Mouse (Mus musculus): ENCODE measurements at regions not wholly inside any gene's neighbourhood (a gene's known extent, or its start where the extent isn't known, plus 50 kb on each side); places are given as distances from the start of the nearest gene placed in this dataset.

DNA sequence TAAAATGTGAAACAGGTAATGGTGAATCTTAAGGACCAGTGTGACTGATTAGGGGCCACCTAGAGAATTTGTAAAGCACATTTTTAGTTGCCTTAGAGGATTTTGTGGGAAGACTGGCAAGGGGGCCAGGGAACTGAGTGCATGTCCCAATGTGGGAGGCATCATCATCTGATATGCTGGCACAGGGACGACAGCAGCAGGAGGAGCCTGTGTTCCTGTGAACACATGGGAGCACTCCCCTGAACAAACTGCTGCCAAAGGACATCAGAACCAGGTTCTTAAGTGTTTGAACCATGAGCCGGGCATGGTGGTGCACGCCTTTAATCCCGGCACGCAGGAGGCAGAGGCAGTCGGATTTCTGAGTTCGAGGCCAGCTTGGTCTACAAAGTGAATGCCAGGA is 723.4 kb upstream of the 4930444P10Rik start:
- Histone ChIP-seq H3K4me3 (no peak overlapping the region), H3K79me2 (replicated peaks; ENCODE audit: control insufficient read depth, insufficient read depth, low read length) (no peaks in the 10 kb centered on the region), H3K4me1 (ENCODE audit: control insufficient read depth, insufficient read depth, low read length) (no peaks in the 10 kb centered on the region), H3K9ac (ENCODE audit: low read depth, low read length) (no peak overlapping the region), H3K36me3 (ENCODE audit: control insufficient read depth, insufficient read depth, low read length) (no peaks in the 10 kb centered on the region), H3K27ac (no peak overlapping the region), H3K27me3 (ENCODE audit: control insufficient read depth, insufficient read depth, low read length) (no peaks in the 10 kb centered on the region)
- WGBS = 91% methylated on average over 7 of the region's 7 CpGs
- no peak for TF ChIP-seq EP300 (IDR thresholded peaks at IDR 0.05; ENCODE audit: insufficient read depth, low read depth, low read length)
- no peak for TF ChIP-seq POLR2A (IDR thresholded peaks at IDR 0.05; ENCODE audit: insufficient read depth, low read depth, low read length)
- no peak for TF ChIP-seq CTCF (IDR thresholded peaks at IDR 0.05)
- DNase-seq = no peak
- intact Hi-C loops (cut with DNase I) = no loop called here

DNA sequence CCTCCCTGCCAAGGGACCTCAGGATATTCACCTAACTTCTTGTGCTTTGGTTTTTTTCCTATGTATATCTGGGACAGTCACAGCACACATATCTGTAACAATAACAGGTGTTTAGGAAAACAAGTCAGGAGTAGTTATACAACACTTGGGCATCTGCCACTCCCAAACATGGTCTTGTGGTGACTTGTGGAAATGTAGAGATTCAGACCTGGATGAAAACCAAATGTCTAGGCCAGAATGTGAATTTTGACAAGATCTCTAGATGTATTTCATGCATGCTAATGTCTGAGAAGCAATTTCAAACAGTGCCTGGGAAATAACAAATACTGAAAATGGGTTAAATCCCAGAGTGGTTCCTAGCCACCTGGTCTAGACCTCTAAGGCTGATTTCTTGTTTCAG is 722.6 kb upstream of the 4930444P10Rik start:
- Histone ChIP-seq H3K27ac (no peak overlapping the region), H3K79me2 (replicated peaks; ENCODE audit: control insufficient read depth, insufficient read depth, low read length) (no peaks in the 10 kb centered on the region), H3K4me3 (no peak overlapping the region), H3K4me1 (ENCODE audit: control insufficient read depth, insufficient read depth, low read length) (no peaks in the 10 kb centered on the region), H3K36me3 (ENCODE audit: control insufficient read depth, insufficient read depth, low read length) (no peaks in the 10 kb centered on the region), H3K9ac (ENCODE audit: low read depth, low read length) (no peak overlapping the region), H3K27me3 (ENCODE audit: control insufficient read depth, insufficient read depth, low read length) (no peaks in the 10 kb centered on the region)
- no peak for DNase-seq
- intact Hi-C loops (cut with DNase I) = no loop called here
- TF ChIP-seq POLR2A (IDR thresholded peaks at IDR 0.05; ENCODE audit: insufficient read depth, low read depth, low read length) = no peak
- TF ChIP-seq EP300 (IDR thresholded peaks at IDR 0.05; ENCODE audit: insufficient read depth, low read depth, low read length) = no peak
- TF ChIP-seq CTCF (IDR thresholded peaks at IDR 0.05) = no peak

DNA sequence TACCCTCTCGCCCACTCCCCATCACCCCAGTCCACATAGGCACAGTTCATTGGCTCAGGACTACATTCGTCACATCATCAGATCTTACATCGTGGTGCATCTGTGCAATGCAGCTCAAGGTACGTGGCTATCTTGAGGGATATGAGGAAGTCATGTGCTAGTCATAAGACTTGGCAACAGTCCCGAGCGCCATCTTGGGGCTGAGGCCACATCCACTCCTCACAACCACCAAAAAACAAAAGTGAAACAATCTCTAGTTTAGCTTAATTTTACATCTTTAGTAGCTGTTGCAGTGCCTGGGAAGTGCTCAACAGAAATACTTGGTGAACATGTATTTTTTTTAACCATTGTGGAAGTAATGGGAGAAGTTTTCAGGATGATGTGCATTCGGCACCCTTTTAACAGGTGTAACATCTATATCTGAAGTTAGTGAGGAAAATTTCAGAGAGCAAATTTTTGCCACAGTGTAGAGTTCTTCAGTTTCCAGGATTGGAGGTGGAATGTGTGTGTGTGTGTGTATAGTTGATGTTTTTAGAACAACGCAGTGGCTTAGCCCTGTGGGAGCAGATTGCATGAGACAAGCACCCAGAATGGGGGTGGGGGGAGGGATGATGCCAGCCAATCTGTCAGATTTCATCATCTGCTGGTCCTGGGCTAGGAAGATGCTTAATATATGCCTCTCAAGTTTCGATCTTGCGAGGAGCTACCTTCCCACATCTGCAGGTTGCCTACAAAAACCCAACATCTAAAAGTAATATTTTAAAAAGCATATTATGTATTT is 716.4 kb upstream of the 4930444P10Rik start:
- no peaks in the 10 kb centered on the region for H3K27me3 ChIP-seq (ENCODE audit: control insufficient read depth, insufficient read depth, low read length)
- intact Hi-C loops (cut with DNase I) = no loop called here
- H3K9ac ChIP-seq (ENCODE audit: low read depth, low read length) = no peak overlapping the region
- H3K79me2 ChIP-seq (replicated peaks; ENCODE audit: control insufficient read depth, insufficient read depth, low read length) = no peaks in the 10 kb centered on the region
- no peak for TF ChIP-seq CTCF (IDR thresholded peaks at IDR 0.05)
- TF ChIP-seq POLR2A (IDR thresholded peaks at IDR 0.05; ENCODE audit: insufficient read depth, low read depth, low read length) = no peak
- no peak for TF ChIP-seq EP300 (IDR thresholded peaks at IDR 0.05; ENCODE audit: insufficient read depth, low read depth, low read length)
- DNase-seq = no peak
- no peak overlapping the region for H3K27ac ChIP-seq
- no peaks in the 10 kb centered on the region for H3K36me3 ChIP-seq (ENCODE audit: control insufficient read depth, insufficient read depth, low read length)
- no peaks in the 10 kb centered on the region for H3K4me1 ChIP-seq (ENCODE audit: control insufficient read depth, insufficient read depth, low read length)
- H3K4me3 ChIP-seq = no peak overlapping the region
- 84% methylated on average over 10 of the region's 10 CpGs for WGBS

DNA sequence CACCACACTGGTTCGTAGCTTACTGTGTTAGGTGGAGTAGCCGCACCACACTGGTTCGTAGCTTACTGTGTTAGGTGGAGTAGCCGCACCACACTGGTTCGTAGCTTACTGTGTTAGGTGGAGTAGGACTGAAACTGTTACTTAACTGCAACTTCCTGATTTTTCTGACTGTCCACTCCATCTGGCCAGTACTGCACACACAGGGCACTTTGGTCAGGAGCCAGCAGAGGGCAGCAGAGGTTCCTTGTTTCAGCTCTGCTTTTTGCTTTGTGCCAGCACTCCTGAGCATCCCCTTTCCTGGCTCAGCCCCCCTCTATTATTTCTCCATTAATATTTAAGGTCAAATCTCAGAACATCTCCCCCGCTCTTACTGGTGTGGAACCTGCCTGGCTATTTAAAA is 705.2 kb upstream of the 4930444P10Rik start:
- intact Hi-C loops (cut with DNase I) = loop anchor here (1.0 kb wide), 1 partner anchor 325 kb away; no protein-coding TSS in a partner anchor
- H3K4me3 ChIP-seq = no peak overlapping the region
- H3K79me2 ChIP-seq (replicated peaks; ENCODE audit: control insufficient read depth, insufficient read depth, low read length) = no peaks in the 10 kb centered on the region
- H3K4me1 ChIP-seq (ENCODE audit: control insufficient read depth, insufficient read depth, low read length) = no peaks in the 10 kb centered on the region
- WGBS = 61% methylated on average over 6 of the region's 6 CpGs
- H3K36me3 ChIP-seq (ENCODE audit: control insufficient read depth, insufficient read depth, low read length) = no peaks in the 10 kb centered on the region
- no peak overlapping the region for H3K9ac ChIP-seq (ENCODE audit: low read depth, low read length)
- no peak overlapping the region for H3K27ac ChIP-seq
- TF ChIP-seq POLR2A (IDR thresholded peaks at IDR 0.05; ENCODE audit: insufficient read depth, low read depth, low read length) (no peak), CTCF (IDR thresholded peaks at IDR 0.05) (peak; percentile 81), EP300 (IDR thresholded peaks at IDR 0.05; ENCODE audit: insufficient read depth, low read depth, low read length) (peak; percentile 44; the same call in 1 of the 2 replicates)
- no peaks in the 10 kb centered on the region for H3K27me3 ChIP-seq (ENCODE audit: control insufficient read depth, insufficient read depth, low read length)
- peak; percentile 68 to 79 for DNase-seq

DNA sequence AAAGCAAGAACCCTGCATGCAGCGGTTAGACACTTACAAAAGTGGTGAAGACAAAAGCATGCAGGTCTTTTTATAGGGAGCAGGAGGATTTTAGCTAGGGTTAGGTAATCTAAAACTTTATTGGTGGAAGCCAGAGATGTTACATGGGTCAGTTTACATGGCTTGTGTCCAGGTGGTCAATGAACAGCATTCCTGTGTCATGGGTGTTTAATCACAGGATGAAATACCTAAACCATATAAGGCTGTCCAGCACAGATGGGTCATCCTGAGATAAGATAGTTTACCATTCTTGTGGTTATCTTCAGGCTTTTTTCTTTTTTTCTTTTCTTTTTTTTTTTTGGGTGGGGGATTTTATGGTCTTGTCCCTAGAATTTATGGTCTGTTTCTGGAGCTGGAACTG is 703.3 kb upstream of the 4930444P10Rik start:
- intact Hi-C loops (cut with DNase I) = no loop called here
- Histone ChIP-seq H3K27ac (no peak overlapping the region), H3K79me2 (replicated peaks; ENCODE audit: control insufficient read depth, insufficient read depth, low read length) (no peaks in the 10 kb centered on the region), H3K27me3 (ENCODE audit: control insufficient read depth, insufficient read depth, low read length) (no peaks in the 10 kb centered on the region), H3K4me1 (ENCODE audit: control insufficient read depth, insufficient read depth, low read length) (no peaks in the 10 kb centered on the region), H3K9ac (ENCODE audit: low read depth, low read length) (no peak overlapping the region), H3K4me3 (no peak overlapping the region), H3K36me3 (ENCODE audit: control insufficient read depth, insufficient read depth, low read length) (no peaks in the 10 kb centered on the region)
- TF ChIP-seq EP300 (IDR thresholded peaks at IDR 0.05; ENCODE audit: insufficient read depth, low read depth, low read length) (no peak), CTCF (IDR thresholded peaks at IDR 0.05) (no peak), POLR2A (IDR thresholded peaks at IDR 0.05; ENCODE audit: insufficient read depth, low read depth, low read length) (no peak)
- DNase-seq = no peak
- WGBS = 88% methylated on average over 1 of the region's 1 CpGs

DNA sequence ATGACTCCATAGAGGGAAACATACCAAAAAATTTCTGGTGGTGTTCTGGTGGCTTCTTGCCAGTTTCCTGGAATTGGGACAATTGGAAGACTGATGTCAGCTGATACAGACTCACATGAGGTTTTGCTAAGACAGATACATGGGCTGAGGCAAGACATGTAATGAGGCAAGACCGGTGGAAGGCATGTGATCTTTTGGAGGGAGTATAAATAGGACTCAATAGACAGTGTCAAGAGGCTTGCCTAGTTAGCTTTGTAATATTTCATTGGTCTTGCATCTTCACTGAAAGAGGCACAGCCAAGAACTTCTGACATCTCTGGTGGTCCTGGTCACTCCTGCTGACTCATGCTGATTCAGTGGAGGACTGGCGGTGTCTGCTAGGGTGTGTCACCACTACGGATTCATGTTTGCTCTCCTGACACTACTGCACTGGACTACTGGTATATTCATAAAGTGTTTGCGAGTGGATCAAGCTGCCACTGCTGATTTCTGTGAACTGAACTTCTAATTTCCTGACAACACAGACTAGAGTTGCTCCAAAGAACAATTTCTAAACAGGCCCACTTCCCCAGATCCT is 697.7 kb upstream of the 4930444P10Rik start:
- Histone ChIP-seq H3K4me1 (ENCODE audit: control insufficient read depth, insufficient read depth, low read length) (no peaks in the 10 kb centered on the region), H3K79me2 (replicated peaks; ENCODE audit: control insufficient read depth, insufficient read depth, low read length) (no peaks in the 10 kb centered on the region), H3K4me3 (no peak overlapping the region), H3K27ac (no peak overlapping the region), H3K27me3 (ENCODE audit: control insufficient read depth, insufficient read depth, low read length) (no peaks in the 10 kb centered on the region), H3K36me3 (ENCODE audit: control insufficient read depth, insufficient read depth, low read length) (no peaks in the 10 kb centered on the region), H3K9ac (ENCODE audit: low read depth, low read length) (no peak overlapping the region)
- DNase-seq = no peak
- intact Hi-C loops (cut with DNase I) = no loop called here
- no peak for TF ChIP-seq EP300 (IDR thresholded peaks at IDR 0.05; ENCODE audit: insufficient read depth, low read depth, low read length)
- TF ChIP-seq POLR2A (IDR thresholded peaks at IDR 0.05; ENCODE audit: insufficient read depth, low read depth, low read length) = no peak
- no peak for TF ChIP-seq CTCF (IDR thresholded peaks at IDR 0.05)
- 85% methylated on average over 4 of the region's 4 CpGs for WGBS
